Mouse (Mus musculus): ENCODE data around the gene Coro6. TPM values are rescaled to one million over a fixed set of nuclear protein-coding genes. Genes with fewer than 3 reads are reported as not detected.

Coro6 gene
- 0.02 TPM in 1 of 2 replicates, not detected in the other for polyA plus RNA-seq (2012)

GRCm38 (mm10) chr11:77462283-77463100, at the start of gene Coro6:
Coro6 (plus strand) TSS chr11:77462411.
- TF ChIP-seq GATA1 (IDR thresholded peaks at IDR 0.05; ENCODE audit: low read length) = no peak

GRCm38 (mm10) chr11:77414141-77414839, 47.9 kb upstream of the Coro6 start:
- TF ChIP-seq GATA1 (IDR thresholded peaks at IDR 0.05; ENCODE audit: low read length) = no peak

DNA sequence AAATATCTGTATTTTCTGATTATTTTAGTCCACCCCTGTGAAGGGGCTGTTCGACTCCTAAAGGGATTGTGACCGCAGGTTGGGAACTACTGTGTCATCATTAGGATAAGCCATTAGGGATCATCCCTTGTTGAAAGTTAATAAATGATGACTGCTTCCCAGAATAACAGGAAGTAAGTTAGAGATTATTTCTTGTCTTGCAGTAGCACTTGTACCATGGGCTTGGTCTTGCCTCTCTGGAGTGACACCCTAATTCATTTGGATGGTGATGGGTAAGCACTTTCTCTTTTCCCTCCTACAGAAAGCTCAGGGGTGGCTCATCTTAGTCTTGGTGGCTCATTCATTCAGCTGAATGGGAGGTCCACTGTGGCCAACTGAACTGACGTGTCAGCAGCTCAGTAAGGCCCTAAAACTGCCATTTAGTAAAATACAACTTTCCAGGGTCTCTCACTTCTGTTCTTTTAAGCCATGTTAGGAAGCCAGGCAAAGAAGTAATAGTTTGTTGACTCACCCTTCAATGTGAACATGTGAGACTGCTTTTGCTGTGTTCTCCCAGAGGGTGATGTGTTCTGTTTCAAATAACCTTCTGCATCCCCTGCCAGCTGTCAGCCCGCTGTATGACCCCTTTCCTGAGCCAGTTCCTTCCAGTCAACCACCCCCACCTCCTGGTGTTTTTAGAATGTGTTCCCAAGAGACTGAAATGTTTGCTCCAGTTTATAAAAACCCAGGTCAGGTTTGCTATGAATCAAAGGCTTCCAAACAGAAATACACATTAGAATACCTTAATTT, 45.8 kb upstream of the Coro6 start:
- no peak for TF ChIP-seq GATA1 (IDR thresholded peaks at IDR 0.05; ENCODE audit: low read length)

GRCm38 (mm10) chr11:77418021-77418420, 44.2 kb upstream of the Coro6 start:
- TF ChIP-seq GATA1 (IDR thresholded peaks at IDR 0.05; ENCODE audit: low read length) = no peak

DNA sequence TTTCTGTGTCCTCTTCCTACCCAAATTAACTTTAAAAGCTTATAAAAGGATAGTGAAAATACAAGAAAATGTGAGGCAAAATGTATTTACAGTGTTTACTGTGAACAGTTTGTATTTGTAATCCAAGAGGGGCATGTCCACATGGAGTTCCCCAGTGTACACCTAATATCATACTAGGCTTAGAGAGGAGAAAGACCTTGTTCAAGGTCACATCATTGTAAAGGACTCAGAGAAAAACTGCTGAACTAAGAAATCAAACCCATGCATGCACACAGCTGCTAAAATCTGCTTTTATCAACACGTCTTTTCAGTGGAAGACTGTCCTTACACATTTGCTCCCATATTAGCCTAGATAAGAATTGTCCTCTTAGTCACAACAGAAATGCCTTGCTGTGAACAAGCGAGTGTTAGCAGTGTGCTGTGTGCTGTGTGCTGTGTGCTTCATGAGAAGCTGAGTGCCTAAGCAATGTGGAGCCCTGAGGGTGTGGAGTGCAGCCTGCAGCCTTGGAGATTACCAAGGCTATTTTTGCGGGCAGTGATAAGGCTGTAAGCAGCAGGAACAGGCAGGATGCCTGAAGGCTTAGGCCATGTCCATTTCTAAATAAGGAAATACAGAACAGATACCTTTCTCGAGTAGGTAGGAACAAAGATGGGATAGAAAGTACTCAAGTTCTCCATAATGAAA, 38.9 kb upstream of the Coro6 start:
- no peak for TF ChIP-seq GATA1 (IDR thresholded peaks at IDR 0.05; ENCODE audit: low read length)

DNA sequence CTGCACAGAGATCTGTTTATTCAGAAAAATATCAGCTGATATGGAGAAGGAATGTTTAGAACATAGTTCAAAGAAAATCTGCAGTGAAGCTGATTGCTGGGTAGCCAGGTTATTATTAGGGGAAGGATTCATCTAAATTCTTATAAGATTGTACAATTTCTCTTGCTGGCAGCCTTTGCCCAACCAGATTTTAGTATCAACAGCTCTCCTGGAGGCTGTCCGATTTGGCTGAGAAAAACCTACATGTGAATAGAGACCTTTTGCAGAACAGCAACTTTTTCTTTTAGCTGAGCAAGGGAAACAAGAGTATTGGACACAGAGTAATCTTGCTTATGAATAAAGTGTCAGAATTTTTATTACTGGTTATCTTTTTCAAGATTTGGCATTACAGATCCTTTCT, 33.8 kb upstream of the Coro6 start:
- no peak for TF ChIP-seq GATA1 (IDR thresholded peaks at IDR 0.05; ENCODE audit: low read length)

DNA sequence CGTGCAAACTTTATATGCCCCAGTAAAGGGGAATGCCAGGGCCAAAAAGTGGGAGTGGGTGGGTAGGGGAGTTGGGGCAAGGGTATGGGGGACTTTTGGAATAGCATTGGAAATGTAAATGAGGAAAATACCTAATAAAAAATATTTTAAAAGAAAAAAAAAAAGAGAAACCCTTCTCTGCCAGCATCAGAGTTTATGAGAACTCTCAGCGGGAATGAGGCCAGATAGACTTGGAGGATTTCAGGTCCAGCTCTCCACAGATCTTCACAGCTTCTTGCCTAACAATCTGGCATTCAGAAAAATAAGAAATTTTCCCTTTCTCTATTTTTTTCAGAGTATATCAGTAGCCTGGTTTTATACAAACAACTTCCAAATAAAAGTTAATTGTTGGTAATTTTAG, 25.2 kb upstream of the Coro6 start:
- TF ChIP-seq GATA1 (IDR thresholded peaks at IDR 0.05; ENCODE audit: low read length) = no peak

DNA sequence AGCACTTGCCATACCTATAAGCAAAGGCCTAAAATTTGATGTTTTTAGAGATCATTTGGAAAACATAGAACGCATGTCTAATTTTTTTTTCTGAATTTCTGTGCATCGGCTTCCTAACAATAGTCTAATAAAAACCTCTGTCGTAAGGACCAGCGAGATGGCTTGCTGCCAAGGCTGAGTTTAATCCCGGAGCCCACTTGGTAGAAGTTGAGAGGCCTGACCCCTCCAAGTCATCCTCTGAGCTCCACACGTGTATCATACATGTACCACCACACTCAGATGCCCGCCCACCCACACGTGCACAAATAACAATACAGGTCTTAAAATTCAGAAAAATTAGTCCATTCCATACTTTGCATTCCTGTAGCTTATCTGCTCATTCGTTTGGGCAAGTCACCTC, 22.1 kb upstream of the Coro6 start:
- no peak for TF ChIP-seq GATA1 (IDR thresholded peaks at IDR 0.05; ENCODE audit: low read length)

GRCm38 (mm10) chr11:77441020-77441419, 21.2 kb upstream of the Coro6 start:
- TF ChIP-seq GATA1 (IDR thresholded peaks at IDR 0.05; ENCODE audit: low read length) = no peak

- TF ChIP-seq GATA1 (IDR thresholded peaks at IDR 0.05; ENCODE audit: low read length) = no peak
Observed at GRCm38 (mm10) chr11:77442186-77443170, 19.7 kb upstream of the Coro6 start.

GRCm38 (mm10) chr11:77444939-77445338, 17.3 kb upstream of the Coro6 start:
- TF ChIP-seq GATA1 (IDR thresholded peaks at IDR 0.05; ENCODE audit: low read length) = no peak

DNA sequence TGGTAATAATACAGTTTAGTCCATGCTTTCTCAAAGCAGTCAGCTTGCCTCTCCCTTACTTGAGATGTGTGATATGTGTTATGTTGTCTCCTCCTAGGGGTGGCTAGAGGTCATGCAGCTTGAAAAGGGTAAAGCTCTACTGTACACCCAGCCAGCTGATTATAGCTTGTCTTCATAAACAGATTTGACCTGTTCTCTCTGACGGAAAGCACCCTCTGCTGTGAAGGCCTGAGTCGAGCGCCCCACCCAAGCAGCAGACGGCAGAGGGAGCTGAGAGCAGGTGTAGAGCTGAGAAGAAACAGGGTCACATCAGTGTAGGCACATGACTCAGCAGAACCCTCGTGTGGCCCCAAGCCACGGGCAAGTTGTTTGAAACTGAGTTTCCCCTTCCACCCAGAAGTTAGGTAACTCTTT, 15.6 kb upstream of the Coro6 start:
- no peak for TF ChIP-seq GATA1 (IDR thresholded peaks at IDR 0.05; ENCODE audit: low read length)

DNA sequence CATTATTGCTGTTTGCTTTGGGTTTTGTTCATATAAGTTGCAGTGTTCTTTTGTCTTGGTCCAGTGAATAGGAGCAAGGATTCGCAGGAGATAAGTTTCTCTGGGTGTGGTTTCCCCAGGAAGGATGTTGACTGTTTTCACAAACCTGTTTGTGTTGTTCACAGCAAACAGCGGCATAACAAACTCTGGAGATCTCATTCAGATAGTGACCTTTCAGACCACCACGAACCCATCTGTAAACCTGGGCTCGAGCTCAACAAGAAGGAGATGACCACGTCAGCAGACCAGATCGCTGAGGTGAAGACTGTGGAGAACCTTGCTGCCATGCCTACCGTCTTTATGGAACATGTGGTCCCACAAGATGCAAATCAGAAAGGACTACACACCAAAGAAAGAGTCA, 13.0 kb upstream of the Coro6 start:
- TF ChIP-seq GATA1 (IDR thresholded peaks at IDR 0.05; ENCODE audit: low read length) = no peak

DNA sequence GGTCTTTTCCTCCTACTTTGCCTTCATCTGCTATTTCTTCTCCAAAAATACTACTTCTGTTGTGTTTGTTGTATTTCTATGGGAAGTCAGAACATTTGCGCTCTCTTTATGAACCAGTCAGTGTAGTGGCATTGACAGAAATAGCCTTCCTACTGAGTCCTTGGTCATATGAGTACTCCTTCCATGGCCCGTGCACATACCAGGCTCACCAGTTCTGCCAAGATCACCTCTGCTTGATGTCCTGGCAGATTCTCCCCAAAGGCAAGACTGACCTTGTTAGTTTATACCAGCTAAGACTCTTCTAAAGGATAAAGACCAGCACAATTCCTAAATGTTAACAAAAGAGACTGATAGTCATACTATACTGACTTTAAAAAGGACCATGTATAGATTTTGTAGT, 10.5 kb upstream of the Coro6 start:
- no peak for TF ChIP-seq GATA1 (IDR thresholded peaks at IDR 0.05; ENCODE audit: low read length)
